Mouse (Mus musculus): ENCODE measurements at regions not wholly inside any gene's neighbourhood (a gene's known extent, or its start where the extent isn't known, plus 50 kb on each side); places are given as distances from the start of the nearest gene placed in this dataset.

GRCm38 (mm10) chr4:124102684-124103083 is 184.9 kb upstream of the 4930535I16Rik start:
- DNase-seq (ENCODE audit: extremely low read depth, low read depth, low spot score), result no peak

DNA sequence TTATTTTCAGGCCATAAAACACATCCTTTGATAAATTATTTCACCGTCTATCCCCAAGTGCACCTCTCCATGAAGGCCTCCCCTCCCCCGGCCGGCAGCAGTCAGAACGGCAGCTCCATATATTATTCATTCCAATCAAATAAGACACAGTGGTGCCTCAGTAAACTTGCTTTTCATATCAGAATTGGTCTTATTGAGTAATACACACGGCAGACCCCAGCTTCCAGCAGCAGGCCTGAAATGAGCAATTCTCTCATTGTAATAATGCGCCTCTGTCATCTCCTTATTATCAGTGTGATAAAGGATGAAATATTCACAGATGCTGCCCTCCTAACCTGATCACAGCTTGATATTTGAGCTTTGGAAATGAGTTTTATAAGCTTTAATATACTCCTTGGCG is 169.0 kb upstream of the 4930535I16Rik start:
- DNase-seq (ENCODE audit: extremely low read depth, low read depth, low spot score), result no peak

DNA sequence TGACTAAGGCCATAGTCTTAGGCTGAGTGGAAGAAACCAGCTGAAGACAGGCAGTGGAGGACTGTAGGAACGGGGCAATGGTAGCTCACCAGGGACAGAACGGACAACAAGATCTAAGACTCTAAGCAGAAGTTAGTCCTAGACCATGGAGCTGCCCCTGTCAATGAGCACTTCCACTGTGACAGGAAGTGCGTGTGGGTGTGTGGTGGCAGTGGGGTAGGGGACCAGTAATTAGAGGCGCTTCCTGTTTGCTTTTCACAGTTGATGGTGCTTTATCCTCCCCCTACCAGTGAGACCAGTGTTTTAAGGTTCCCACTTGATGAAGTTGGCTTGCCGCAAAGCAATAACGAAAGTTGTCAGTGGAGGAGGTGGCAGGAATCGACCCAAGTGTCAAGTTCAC is 168.4 kb upstream of the 4930535I16Rik start:
- DNase-seq (ENCODE audit: extremely low read depth, low read depth, low spot score), result no peak

- no peak for DNase-seq (ENCODE audit: extremely low read depth, low read depth, low spot score)
These were observed 161.8 kb upstream of the 4930535I16Rik start for GRCm38 (mm10) chr4:124079603-124080002.

GRCm38 (mm10) chr4:124075551-124075950 is 157.7 kb upstream of the 4930535I16Rik start:
- DNase-seq (ENCODE audit: extremely low read depth, low read depth, low spot score), result no peak

- DNase-seq (ENCODE audit: extremely low read depth, low read depth, low spot score), result no peak
These were observed 155.8 kb upstream of the 4930535I16Rik start for GRCm38 (mm10) chr4:124073646-124074045.

DNA sequence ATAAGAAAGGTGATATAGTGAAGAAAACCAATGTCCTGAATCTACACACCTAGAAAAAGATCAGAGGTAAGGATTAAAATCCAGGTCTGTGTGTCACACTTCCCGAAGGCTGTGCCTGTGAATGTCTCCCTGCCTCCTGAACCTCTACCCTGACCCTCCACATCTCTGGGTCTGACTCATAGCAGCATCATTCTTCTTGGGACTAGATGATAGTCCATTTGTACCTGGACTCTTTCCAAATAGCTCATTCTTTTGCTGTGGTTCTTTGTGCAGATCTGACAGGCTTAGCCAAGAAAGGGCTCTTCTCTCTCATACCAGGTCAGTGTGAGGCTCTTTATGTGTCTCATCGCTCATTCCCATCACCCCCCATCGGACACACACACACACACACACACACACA is 146.8 kb upstream of the 4930535I16Rik start:
- no peak for DNase-seq (ENCODE audit: extremely low read depth, low read depth, low spot score)

DNA sequence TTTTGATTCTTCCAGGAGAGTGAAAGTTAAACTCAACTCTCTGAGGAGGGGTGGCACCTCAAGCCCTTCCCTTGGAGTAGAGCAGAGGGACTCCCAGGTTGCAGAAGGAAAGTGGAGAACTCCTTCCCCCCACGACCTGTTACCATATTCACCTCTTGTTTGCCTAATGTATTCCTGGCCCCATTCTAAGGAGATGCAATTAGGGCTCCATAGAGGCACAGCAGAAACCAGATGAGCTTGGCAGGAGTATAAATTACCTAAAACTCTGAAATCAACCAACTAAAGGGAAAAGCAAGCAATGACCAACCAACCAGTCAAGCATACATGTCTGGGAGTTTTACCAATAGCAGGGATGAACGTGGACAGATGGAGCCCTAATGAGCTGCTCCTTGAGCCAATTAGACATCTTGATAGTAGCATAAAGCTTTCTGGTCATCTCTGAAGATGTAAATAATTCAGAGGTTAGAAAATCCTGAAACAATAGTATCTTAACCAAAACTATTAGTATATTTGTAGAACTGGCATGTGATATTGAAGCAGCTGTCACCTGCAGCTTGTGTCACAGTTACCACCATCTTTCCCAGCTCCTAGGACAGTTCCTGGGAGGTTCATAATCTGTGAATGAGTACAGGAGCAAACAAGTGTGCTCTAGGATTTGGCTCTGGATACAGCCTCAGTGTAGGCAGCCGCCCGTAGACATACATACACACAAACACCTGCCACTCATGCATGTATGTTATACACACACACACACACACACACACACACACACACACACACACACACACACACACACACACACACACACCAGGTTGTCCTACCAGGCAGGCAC is 145.7 kb upstream of the 4930535I16Rik start:
- DNase-seq (ENCODE audit: extremely low read depth, low read depth, low spot score), result no peak

- DNase-seq (ENCODE audit: extremely low read depth, low read depth, low spot score), result no peak
These were observed 139.8 kb upstream of the 4930535I16Rik start for GRCm38 (mm10) chr4:124057607-124058006.

DNA sequence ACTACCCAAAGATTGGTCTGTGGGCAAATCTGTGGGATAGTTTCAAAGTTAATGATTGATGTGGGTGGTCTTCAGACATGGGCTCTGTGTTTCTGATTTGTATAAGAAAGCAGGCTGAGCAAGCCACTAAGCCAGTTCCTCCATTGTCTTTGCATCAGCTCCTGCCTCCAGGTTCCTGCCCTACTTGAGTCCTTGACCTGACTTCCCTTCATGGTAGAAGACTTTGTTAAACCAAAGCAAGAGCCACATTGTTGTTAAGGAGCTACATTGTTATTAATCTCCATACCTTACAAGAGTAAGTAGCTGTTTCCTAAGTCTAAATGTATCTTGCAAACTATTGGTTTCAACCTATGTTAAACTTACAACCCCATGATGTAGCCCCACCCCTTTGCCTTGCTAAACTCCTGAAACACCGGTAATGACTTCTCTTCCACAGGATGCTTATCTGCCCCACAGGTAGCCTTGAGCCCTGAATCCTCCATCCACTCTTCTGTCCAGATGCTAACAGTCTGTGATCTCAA is 136.5 kb upstream of the 4930535I16Rik start:
- no peak for DNase-seq (ENCODE audit: extremely low read depth, low read depth, low spot score)

- no peak for DNase-seq (ENCODE audit: extremely low read depth, low read depth, low spot score)
These were observed 135.7 kb upstream of the 4930535I16Rik start for GRCm38 (mm10) chr4:124053340-124054038.

DNA sequence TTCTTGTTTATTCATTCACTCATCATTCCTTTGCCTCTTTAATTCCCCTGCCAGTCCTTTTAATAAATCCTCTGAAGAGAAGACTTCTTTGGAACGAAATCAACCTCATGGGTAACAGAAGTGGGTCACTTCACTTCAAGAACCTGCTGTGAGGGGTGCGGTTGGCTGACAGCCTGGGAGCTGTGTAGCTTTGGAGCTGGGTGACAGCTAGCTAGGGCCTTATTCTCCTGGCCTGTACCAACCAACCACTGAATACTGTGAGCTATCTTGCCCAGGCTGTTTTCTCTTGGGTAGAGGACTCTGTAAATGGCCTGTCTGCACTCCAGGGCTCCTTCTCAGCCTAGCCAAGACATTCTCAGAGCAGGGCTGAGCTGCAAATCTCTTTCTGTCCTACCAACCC is 134.6 kb upstream of the 4930535I16Rik start:
- DNase-seq (ENCODE audit: extremely low read depth, low read depth, low spot score), result no peak

DNA sequence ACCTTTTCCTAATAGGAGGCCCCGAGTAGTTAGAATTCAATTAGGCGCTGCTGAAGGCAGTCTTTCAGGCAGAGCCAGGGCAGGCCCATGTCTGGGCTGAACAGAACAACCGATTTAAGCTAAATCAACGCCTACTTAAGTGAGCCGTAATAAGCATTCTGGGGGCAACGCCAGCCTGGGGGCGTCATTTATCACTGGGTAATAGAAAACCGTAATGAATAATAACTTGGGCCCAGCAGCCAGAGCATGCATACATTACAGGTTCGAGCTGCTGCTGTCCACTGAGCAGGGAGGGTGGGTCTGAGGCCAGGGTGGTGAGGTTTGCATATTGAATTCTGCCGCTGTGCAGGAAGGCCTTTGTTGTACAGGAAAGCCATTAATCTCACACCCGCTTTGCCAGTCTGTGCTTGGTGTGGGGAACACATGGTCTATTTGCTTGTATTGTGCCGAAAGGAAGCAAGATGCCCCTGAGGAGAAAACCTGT is 130.6 kb upstream of the 4930535I16Rik start:
- DNase-seq (ENCODE audit: extremely low read depth, low read depth, low spot score), result no peak

GRCm38 (mm10) chr4:124047898-124048297 is 130.1 kb upstream of the 4930535I16Rik start:
- no peak for DNase-seq (ENCODE audit: extremely low read depth, low read depth, low spot score)

DNA sequence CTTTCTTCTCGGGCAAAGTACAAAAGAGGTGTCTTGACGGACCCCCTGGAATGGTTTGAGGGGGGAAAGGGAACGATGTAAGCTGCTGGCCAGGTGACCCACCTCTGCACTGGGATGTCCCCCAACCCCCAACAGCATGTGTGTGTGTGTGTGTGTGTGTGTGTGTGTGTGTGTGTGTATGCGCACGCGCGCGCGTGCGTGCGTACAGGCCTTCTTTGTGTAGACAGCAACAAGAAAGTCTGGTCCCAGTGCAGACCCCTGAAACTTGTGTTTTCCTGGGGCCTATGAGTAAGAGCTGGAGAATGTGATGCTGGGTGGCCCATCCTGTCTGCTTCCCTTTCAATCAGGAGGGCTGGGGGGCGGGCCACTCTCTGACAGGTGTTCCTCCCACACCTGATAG is 118.7 kb upstream of the 4930535I16Rik start:
- no peak for DNase-seq (ENCODE audit: extremely low read depth, low read depth, low spot score)

- DNase-seq (ENCODE audit: extremely low read depth, low read depth, low spot score), result no peak
These were observed 117.8 kb upstream of the 4930535I16Rik start for GRCm38 (mm10) chr4:124035657-124036061.

GRCm38 (mm10) chr4:124035192-124035591 is 117.4 kb upstream of the 4930535I16Rik start:
- no peak for DNase-seq (ENCODE audit: extremely low read depth, low read depth, low spot score)

DNA sequence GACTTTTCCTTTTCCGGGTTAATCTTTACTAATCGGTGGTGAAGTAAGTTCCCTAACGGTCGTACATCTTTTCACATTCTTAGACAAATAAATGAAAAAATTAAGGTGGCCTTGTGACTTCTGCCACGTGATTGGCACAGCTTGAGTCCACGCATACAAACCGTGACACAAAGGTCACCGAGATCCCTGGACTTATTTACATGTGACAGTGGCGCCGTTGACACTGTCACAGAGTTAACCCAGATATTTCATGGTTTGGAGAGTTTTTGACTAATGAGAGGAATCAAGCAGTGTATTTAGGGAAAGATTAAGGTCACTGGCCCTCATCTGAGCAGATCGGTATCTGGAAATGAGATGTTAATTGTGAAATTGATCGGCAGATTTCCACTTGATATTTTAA is 110.2 kb upstream of the 4930535I16Rik start:
- no peak for DNase-seq (ENCODE audit: extremely low read depth, low read depth, low spot score)

DNA sequence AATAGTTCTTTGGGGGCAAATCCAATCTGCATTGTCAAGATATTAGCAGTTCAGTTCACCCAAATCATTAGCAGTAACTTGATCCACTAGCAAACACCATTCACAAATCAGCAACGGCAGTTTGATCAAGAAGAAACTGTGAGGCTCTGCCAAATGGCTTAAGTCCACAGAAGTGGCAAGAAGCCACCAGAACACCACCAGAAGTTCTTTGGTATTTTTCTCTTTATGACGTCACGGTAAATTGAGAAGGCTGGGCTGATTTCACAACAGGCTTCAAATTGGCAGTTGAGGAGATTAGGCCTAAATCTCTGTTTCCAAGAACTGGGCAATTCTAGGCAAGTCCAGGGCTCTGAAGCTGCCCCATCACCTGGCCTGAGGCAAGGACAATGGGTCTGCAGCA is 98.6 kb upstream of the 4930535I16Rik start:
- peak; percentile 47 for DNase-seq (ENCODE audit: extremely low read depth, low read depth, low spot score)

DNA sequence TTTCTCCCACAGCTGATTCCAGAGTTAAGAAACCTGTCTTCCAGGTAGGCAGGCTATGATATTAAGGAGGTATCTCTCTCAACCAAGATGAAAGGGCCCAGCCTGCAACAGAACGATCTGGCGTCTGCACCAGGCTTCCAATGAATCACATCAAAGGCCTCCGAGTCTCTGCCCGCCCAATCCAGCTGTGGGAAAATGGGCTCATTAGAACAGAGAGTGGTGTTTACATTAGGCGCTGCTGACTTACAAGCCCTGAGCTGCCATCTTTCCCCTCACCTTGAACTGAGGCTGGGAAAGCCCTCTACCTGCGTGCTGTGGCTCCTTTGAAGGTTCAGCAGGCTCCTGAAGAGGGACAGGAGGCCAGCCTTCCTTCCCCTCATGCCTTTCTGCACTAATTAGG is 97.5 kb upstream of the 4930535I16Rik start:
- DNase-seq (ENCODE audit: extremely low read depth, low read depth, low spot score), result no peak

GRCm38 (mm10) chr4:124012406-124012805 is 94.6 kb upstream of the 4930535I16Rik start:
- DNase-seq (ENCODE audit: extremely low read depth, low read depth, low spot score), result no peak

GRCm38 (mm10) chr4:124008725-124009124 is 90.9 kb upstream of the 4930535I16Rik start:
- no peak for DNase-seq (ENCODE audit: extremely low read depth, low read depth, low spot score)
